12 mouse cellular contexts compared by ENCODE assay signal in the genomic region with DNA sequence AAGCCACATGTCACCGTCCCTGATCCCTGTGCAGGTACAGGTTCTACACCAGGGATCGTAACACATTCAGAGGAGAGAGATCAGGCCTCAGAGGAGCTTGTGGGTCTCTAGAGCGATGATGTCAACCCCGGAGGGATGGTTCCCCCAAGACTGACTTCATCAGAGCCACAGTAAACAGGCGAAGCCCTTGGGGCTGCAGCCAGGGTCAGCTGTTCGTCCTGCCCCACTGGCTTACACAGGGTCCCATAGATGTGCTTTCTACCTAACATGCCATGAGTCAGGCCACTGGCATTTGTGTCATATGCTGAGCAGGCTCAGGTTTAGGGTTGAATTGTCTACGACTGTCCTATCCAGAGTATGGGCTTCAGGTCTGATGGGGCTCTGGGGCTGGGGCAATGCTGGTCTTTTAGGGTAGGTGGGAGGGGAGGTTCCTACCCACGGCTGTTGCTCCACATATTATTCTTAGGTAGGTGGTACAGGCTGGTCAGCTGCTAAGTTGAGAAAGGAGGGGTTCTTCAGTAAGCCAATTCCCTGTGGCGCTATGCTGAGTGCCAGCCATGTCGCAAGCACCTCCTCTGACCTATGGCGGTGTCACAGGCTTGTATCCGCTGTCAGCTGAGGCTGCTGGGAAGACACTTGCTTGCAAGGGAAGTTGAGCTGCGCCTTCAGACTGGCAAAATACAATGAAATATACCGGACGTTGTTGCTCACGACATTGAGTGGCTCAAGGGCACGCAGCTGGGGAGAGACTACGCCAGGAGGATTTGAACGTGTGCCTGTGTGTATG.
DNase-seq lines count a peak whose midpoint lies in the region; ATAC-seq and TF ChIP-seq lines count a peak whose summit lies in the region.
"Had no signal": no experiment of that assay in that cellular context is flagged by ENCODE, and none has a peak within 500 bp of the region (broad histone marks: within the 10 kb centered on the region; RNA-seq: fewer than 3 reads in every experiment).

No protein-coding gene starts in this region.

- 74% methylated on average over 19 of the region's 19 CpGs for WGBS in liver, embryonic 15.5 days (ENCODE audit: insufficient replicate concordance)
- WGBS in liver, embryonic 12.5 days (ENCODE audit: insufficient replicate concordance) = 79% methylated on average over 19 of the region's 19 CpGs

- peak; percentile 42 for DNase-seq in gastrocnemius, adult 2 months
- DNase-seq in gastrocnemius, postnatal 36 days = no peak
- DNase-seq in monocyte, adult 2 months (ENCODE audit: low read depth in 1 of 2, low spot score in 2 of 2) = peak; percentile 63 to 67
- no peak for DNase-seq in right cerebral cortex, postnatal 14 days
- no peak for DNase-seq in heart, adult 11 months
- DNase-seq: cerebellum, adult 11-12 months; thymus, postnatal 14 days had no signal

- no peak for ATAC-seq in liver, embryonic 15.5 days (ENCODE audit: insufficient read depth)
- no peak for ATAC-seq in liver, embryonic 12.5 days
- ATAC-seq in hematopoietic stem cell, adult 5-6 weeks (replicated peaks in 1 of 2; ENCODE audit: insufficient read depth in 1 of 2, low FRiP score in 2 of 2, low TSS enrichment in 1 of 2, low read depth in 1 of 2, poor library complexity in 2 of 2, severe bottlenecking in 2 of 2) = peak; percentile 22 to 57; a peak in 2 of 4 replicates

- no peak overlapping the region for H3K4me2 ChIP-seq in liver, embryonic 15.5 days
- H3K4me2 ChIP-seq in liver, embryonic 12.5 days = no peak overlapping the region

- intact Hi-C loops in gastrocnemius, adult 2 months (cut with DNase I) = no loop called here
- intact Hi-C loops in gastrocnemius, postnatal 36 days (cut with DNase I) = loop anchor here (10.0 kb wide), 1 partner anchor 110 kb away; the partner anchor contains the start of gene Cmip

- no peak overlapping the region for H3K9ac ChIP-seq in liver, embryonic 15.5 days
- no peak overlapping the region for H3K9ac ChIP-seq in liver, embryonic 12.5 days

- no peak overlapping the region for H3K27ac ChIP-seq in gastrocnemius, adult 2 months
- H3K27ac ChIP-seq in liver, embryonic 15.5 days (replicated peaks) = 0 out of 2 replicates have a peak overlapping the region, but pooled peaks have one; percentile 5
- no peak overlapping the region for H3K27ac ChIP-seq in liver, embryonic 12.5 days
- H3K27ac ChIP-seq: heart, adult 2 months; limb, embryonic 10.5 days had no signal

- no peak overlapping the region for H3K4me3 ChIP-seq in gastrocnemius, adult 2 months
- no peak overlapping the region for H3K4me3 ChIP-seq in liver, embryonic 15.5 days (replicated peaks)
- H3K4me3 ChIP-seq in liver, embryonic 12.5 days = no peak overlapping the region
- H3K4me3 ChIP-seq: heart, adult 2 months; limb, embryonic 10.5 days had no signal

- no peak for TF ChIP-seq CTCF in gastrocnemius, adult 2 months (IDR thresholded peaks at IDR 0.05)

- H3K4me1 ChIP-seq in liver, embryonic 15.5 days (replicated peaks) = peaks cover 92% of the 10 kb centered on the region
- peaks cover 84% of the 10 kb centered on the region for H3K4me1 ChIP-seq in liver, embryonic 12.5 days

- H3K36me3 ChIP-seq in liver, embryonic 15.5 days (replicated peaks) = no peaks in the 10 kb centered on the region
- H3K36me3 ChIP-seq in liver, embryonic 12.5 days = no peaks in the 10 kb centered on the region
- H3K36me3 ChIP-seq: limb, embryonic 10.5 days had no signal

- H3K27me3 ChIP-seq in liver, embryonic 15.5 days = no peaks in the 10 kb centered on the region
- no peaks in the 10 kb centered on the region for H3K27me3 ChIP-seq in liver, embryonic 12.5 days (replicated peaks)

- no peaks in the 10 kb centered on the region for H3K9me3 ChIP-seq in liver, embryonic 15.5 days (replicated peaks)
- no peaks in the 10 kb centered on the region for H3K9me3 ChIP-seq in liver, embryonic 12.5 days (replicated peaks)
- H3K9me3 ChIP-seq: limb, embryonic 10.5 days had no signal

Comparison
In these comparisons a context has a peak if more than half of its experiments do, and no peak if none do; other contexts are left out.
1. DNase-seq: peak in gastrocnemius, adult 2 months (single experiment) and monocyte, adult 2 months (2 of 2); none in gastrocnemius, postnatal 36 days (0 of 2), right cerebral cortex, postnatal 14 days (single experiment) and heart, adult 11 months (single experiment).
2. ATAC-seq: peak in hematopoietic stem cell, adult 5-6 weeks (2 of 2); none in liver, embryonic 15.5 days (single experiment) and liver, embryonic 12.5 days (single experiment).